Mouse (Mus musculus) intestine, embryonic 16.5 days (tissue): ENCODE measurements at regions not wholly inside any gene's neighbourhood (a gene's known extent, or its start where the extent isn't known, plus 50 kb on each side); places are given as distances from the start of the nearest gene placed in this dataset.

ENCODE experiments used
- ATAC-seq: fragments of 200-750 bp; cut with Nextera tagmentation; 2 replicates; pipeline ENCODE4 v1.8.0; 2017; ENCODE audit warnings: moderate TSS enrichment, moderate library complexity
- H3K27ac ChIP-seq: fragments of 300-500 bp; sonication (generic); 2 replicates; pipeline ENCODE4 v1.5.1; 2014; ENCODE audit warnings: mild to moderate bottlenecking, low read length
- H3K27me3 ChIP-seq: fragments of 300-500 bp; sonication (generic); replicated peaks from 2 replicates; pipeline ENCODE4 v1.6.1; 2014; ENCODE audit warnings: low read length, control low read depth, mixed read lengths; ENCODE audit not compliant: control insufficient read depth, insufficient read depth
- H3K36me3 ChIP-seq: fragments of 300-500 bp; sonication (generic); 2 replicates; pipeline ENCODE4 v1.6.1; 2014; ENCODE audit warnings: low read length, control low read depth; ENCODE audit not compliant: control insufficient read depth, insufficient read depth
- H3K4me1 ChIP-seq: fragments of 300-500 bp; sonication (generic); 2 replicates; pipeline ENCODE4 v1.6.1; 2014; ENCODE audit warnings: low read length, control low read depth, mixed read lengths; ENCODE audit not compliant: control insufficient read depth, insufficient read depth
- H3K4me2 ChIP-seq: fragments of 300-500 bp; sonication (generic); 2 replicates; pipeline ENCODE4 v1.6.1; 2014; ENCODE audit warnings: low read depth, low read length, control low read depth
- H3K4me3 ChIP-seq: fragments of 300-500 bp; sonication (generic); 2 replicates; pipeline ENCODE4 v1.5.1; 2014; ENCODE audit warnings: mild to moderate bottlenecking, low read length
- H3K9ac ChIP-seq: fragments of 300-500 bp; sonication (generic); 2 replicates; pipeline ENCODE4 v1.6.1; 2014; ENCODE audit warnings: low read depth, low read length
- H3K9me3 ChIP-seq: fragments of 300-500 bp; sonication (generic); 2 replicates; pipeline ENCODE4 v1.6.1; 2016; ENCODE audit warnings: low read length, control low read depth; ENCODE audit not compliant: control insufficient read depth
- WGBS: fragments of 180-500 bp; shearing (Covaris S2); extraction: QIAGEN DNeasy Blood & Tissue Kit; methylation state at CpG from one replicate; pipeline ENCODE4 v1.1.7; 2014; 5-methylcytosine and 5-hydroxymethylcytosine counted together

- WGBS, result 59% methylated on average over 2 of the region's 2 CpGs
- H3K4me2 ChIP-seq, result no peak overlapping the region
- ATAC-seq, result 0 out of 2 replicates have a peak, but pooled peaks have one; percentile 26
Observed at GRCm38 (mm10) chr10:17103416-17103815, 619.6 kb upstream of the Cited2 start.

GRCm38 (mm10) chr10:17106831-17107230, 616.2 kb upstream of the Cited2 start:
- Histone ChIP-seq H3K4me2 (no peak overlapping the region), H3K27me3 (no peaks in the 10 kb centered on the region), H3K27ac (no peak overlapping the region), H3K36me3 (no peaks in the 10 kb centered on the region), H3K9ac (no peak overlapping the region), H3K9me3 (no peaks in the 10 kb centered on the region), H3K4me1 (0 out of 2 replicates have a peak, but pooled peaks cover 2% of the 10 kb centered on the region), H3K4me3 (no peak overlapping the region)
- WGBS, result 94% methylated on average over 1 of the region's 1 CpGs
- no peak for ATAC-seq

More at GRCm38 (mm10) chr10:17103416-17103815, 619.6 kb upstream of the Cited2 start:
- Histone ChIP-seq H3K4me3 (no peak overlapping the region), H3K9me3 (no peaks in the 10 kb centered on the region), H3K9ac (no peak overlapping the region), H3K27me3 (no peaks in the 10 kb centered on the region), H3K4me1 (0 out of 2 replicates have a peak, but pooled peaks cover 2% of the 10 kb centered on the region), H3K27ac (no peak overlapping the region), H3K36me3 (no peaks in the 10 kb centered on the region)

- Histone ChIP-seq H3K4me1 (no peaks in the 10 kb centered on the region), H3K36me3 (no peaks in the 10 kb centered on the region), H3K9ac (no peak overlapping the region), H3K4me2 (no peak overlapping the region), H3K27ac (no peak overlapping the region), H3K27me3 (no peaks in the 10 kb centered on the region), H3K4me3 (no peak overlapping the region), H3K9me3 (no peaks in the 10 kb centered on the region)
- WGBS, result 90% methylated on average over 2 of the region's 2 CpGs
- ATAC-seq, result no peak
Observed at GRCm38 (mm10) chr10:17111071-17111470, 611.9 kb upstream of the Cited2 start.

GRCm38 (mm10) chr10:17114805-17115204, 608.2 kb upstream of the Cited2 start:
- Histone ChIP-seq H3K27ac (no peak overlapping the region), H3K9me3 (no peaks in the 10 kb centered on the region), H3K9ac (no peak overlapping the region), H3K36me3 (no peaks in the 10 kb centered on the region), H3K4me1 (no peaks in the 10 kb centered on the region), H3K4me3 (no peak overlapping the region), H3K27me3 (no peaks in the 10 kb centered on the region), H3K4me2 (no peak overlapping the region)
- 91% methylated on average over 4 of the region's 4 CpGs for WGBS
- ATAC-seq, result no peak

GRCm38 (mm10) chr10:17129391-17130163, 593.4 kb upstream of the Cited2 start:
- ATAC-seq, result no peak
- WGBS, result 85% methylated on average over 4 of the region's 4 CpGs
- no peak overlapping the region for H3K9ac ChIP-seq
- H3K9me3 ChIP-seq, result no peaks in the 10 kb centered on the region
- H3K4me1 ChIP-seq, result no peaks in the 10 kb centered on the region
- no peak overlapping the region for H3K27ac ChIP-seq
- no peaks in the 10 kb centered on the region for H3K27me3 ChIP-seq
- H3K4me3 ChIP-seq, result no peak overlapping the region
- H3K36me3 ChIP-seq, result no peaks in the 10 kb centered on the region
- no peak overlapping the region for H3K4me2 ChIP-seq

- Histone ChIP-seq H3K9ac (no peak overlapping the region), H3K4me1 (no peaks in the 10 kb centered on the region), H3K36me3 (no peaks in the 10 kb centered on the region), H3K27ac (no peak overlapping the region), H3K4me3 (no peak overlapping the region), H3K27me3 (no peaks in the 10 kb centered on the region), H3K4me2 (no peak overlapping the region), H3K9me3 (no peaks in the 10 kb centered on the region)
- WGBS, result 83% methylated on average over 1 of the region's 1 CpGs
- no peak for ATAC-seq
Observed at GRCm38 (mm10) chr10:17130661-17131060, 592.4 kb upstream of the Cited2 start.

- Histone ChIP-seq H3K4me3 (no peak overlapping the region), H3K4me1 (no peaks in the 10 kb centered on the region), H3K27ac (no peak overlapping the region), H3K27me3 (no peaks in the 10 kb centered on the region), H3K4me2 (no peak overlapping the region), H3K9ac (no peak overlapping the region), H3K9me3 (no peaks in the 10 kb centered on the region), H3K36me3 (no peaks in the 10 kb centered on the region)
- 0 out of 2 replicates have a peak, but pooled peaks have one; percentile 21 for ATAC-seq
- WGBS, result 34% methylated on average over 4 of the region's 4 CpGs
Observed at GRCm38 (mm10) chr10:17131763-17132162, 591.3 kb upstream of the Cited2 start.

GRCm38 (mm10) chr10:17175385-17175784, 547.6 kb upstream of the Cited2 start:
- Histone ChIP-seq H3K27me3 (no peaks in the 10 kb centered on the region), H3K9me3 (no peaks in the 10 kb centered on the region), H3K27ac (no peak overlapping the region), H3K4me3 (no peak overlapping the region), H3K4me1 (no peaks in the 10 kb centered on the region), H3K36me3 (no peaks in the 10 kb centered on the region), H3K9ac (no peak overlapping the region), H3K4me2 (no peak overlapping the region)
- WGBS, result 51% methylated on average over 3 of the region's 3 CpGs
- no peak for ATAC-seq

GRCm38 (mm10) chr10:17177054-17177453, 546.0 kb upstream of the Cited2 start:
- ATAC-seq, result no peak
- no peaks in the 10 kb centered on the region for H3K27me3 ChIP-seq
- 64% methylated on average over 1 of the region's 1 CpGs for WGBS
- no peak overlapping the region for H3K4me3 ChIP-seq
- no peak overlapping the region for H3K27ac ChIP-seq
- H3K9me3 ChIP-seq, result no peaks in the 10 kb centered on the region
- H3K36me3 ChIP-seq, result no peaks in the 10 kb centered on the region
- H3K4me1 ChIP-seq, result no peaks in the 10 kb centered on the region
- H3K4me2 ChIP-seq, result no peak overlapping the region
- H3K9ac ChIP-seq, result no peak overlapping the region
